9 mouse cellular contexts compared by ENCODE assay signal in the genomic region with DNA sequence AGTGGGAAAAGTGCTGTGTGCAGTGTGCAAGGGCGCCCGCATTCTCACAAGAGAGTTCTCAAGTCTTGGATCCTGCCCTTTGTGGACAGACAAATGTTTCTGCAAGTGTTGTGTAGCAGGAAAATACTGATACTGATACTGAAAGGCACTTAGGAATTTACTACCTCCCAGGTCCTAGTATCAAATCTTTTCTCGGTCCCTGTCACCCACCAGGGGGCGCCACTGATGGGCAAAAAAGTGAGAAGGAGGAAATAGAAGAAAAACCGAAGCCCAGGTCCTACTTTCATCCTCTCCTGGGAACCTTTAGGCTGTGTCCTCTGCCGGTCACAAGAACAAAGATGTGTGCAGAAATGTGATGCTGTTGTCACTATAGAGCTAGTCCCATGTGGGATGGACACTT. TPM values are rescaled to one million over a fixed set of nuclear protein-coding genes. Genes with fewer than 3 reads are reported as not detected.
DNase-seq lines count a peak whose midpoint lies in the region; ATAC-seq and TF ChIP-seq lines count a peak whose summit lies in the region.
"Had no signal": no experiment of that assay in that cellular context is flagged by ENCODE, and none has a peak within 500 bp of the region (broad histone marks: within the 10 kb centered on the region; RNA-seq: fewer than 3 reads in every experiment).

No protein-coding gene starts in this region.

- TF ChIP-seq RAD21 in MEL (IDR thresholded peaks at IDR 0.05; ENCODE audit: low read depth, low read length) = peak; percentile 77

- TF ChIP-seq POLR2A in MEL (IDR thresholded peaks at IDR 0.05; ENCODE audit: control insufficient read depth in 1 of 2, insufficient read depth in 1 of 2, low read depth in 1 of 2, low read length in 2 of 2, poor library complexity in 1 of 2) = no peak

- no peak overlapping the region for H3K27ac ChIP-seq in kidney, embryonic 14.5 days (ENCODE audit: low read depth, low read length)
- H3K27ac ChIP-seq in MEL (ENCODE audit: control insufficient read depth, low read depth, low read length) = no peak overlapping the region
- no peak overlapping the region for H3K27ac ChIP-seq in heart, postnatal 0 days (ENCODE audit: low read depth)
- no peak overlapping the region for H3K27ac ChIP-seq in liver, embryonic 14.5 days
- no peak overlapping the region for H3K27ac ChIP-seq in forebrain, embryonic 15.5 days (replicated peaks)
- H3K27ac ChIP-seq: liver, embryonic 15.5 days had no signal

- H3K4me2 ChIP-seq in kidney, embryonic 14.5 days (replicated peaks; ENCODE audit: low read depth, low read length) = no peak overlapping the region
- no peak overlapping the region for H3K4me2 ChIP-seq in heart, postnatal 0 days (ENCODE audit: low read depth, low read length)
- no peak overlapping the region for H3K4me2 ChIP-seq in liver, embryonic 14.5 days (ENCODE audit: low read depth)
- H3K4me2 ChIP-seq in forebrain, embryonic 15.5 days (replicated peaks) = no peak overlapping the region
- H3K4me2 ChIP-seq: liver, embryonic 15.5 days had no signal

- no peak overlapping the region for H3K9ac ChIP-seq in kidney, embryonic 14.5 days (ENCODE audit: low read depth, low read length)
- H3K9ac ChIP-seq in MEL (ENCODE audit: control insufficient read depth, low read depth, low read length, poor library complexity, severe bottlenecking) = peak overlapping the region; percentile 7
- H3K9ac ChIP-seq in heart, postnatal 0 days (replicated peaks; ENCODE audit: low read depth, low read length) = no peak overlapping the region
- no peak overlapping the region for H3K9ac ChIP-seq in liver, embryonic 14.5 days (replicated peaks)
- no peak overlapping the region for H3K9ac ChIP-seq in forebrain, embryonic 15.5 days (replicated peaks)
- H3K9ac ChIP-seq: liver, embryonic 15.5 days had no signal

- no peaks in the 10 kb centered on the region for H3K36me3 ChIP-seq in kidney, embryonic 14.5 days (ENCODE audit: control insufficient read depth, insufficient read depth, low read length)
- no peaks in the 10 kb centered on the region; a peak in 2 of 4 replicates for H3K36me3 ChIP-seq in MEL (ENCODE audit: control insufficient read depth in 1 of 2, insufficient read depth in 2 of 2, low read length in 2 of 2)
- no peaks in the 10 kb centered on the region for H3K36me3 ChIP-seq in heart, postnatal 0 days (replicated peaks; ENCODE audit: control insufficient read depth, insufficient read depth, low read length)
- no peaks in the 10 kb centered on the region for H3K36me3 ChIP-seq in liver, embryonic 14.5 days (replicated peaks; ENCODE audit: control insufficient read depth, insufficient read depth, low read depth)
- no peaks in the 10 kb centered on the region for H3K36me3 ChIP-seq in forebrain, embryonic 15.5 days
- H3K36me3 ChIP-seq: liver, embryonic 15.5 days had no signal

- no peaks in the 10 kb centered on the region for H3K4me1 ChIP-seq in kidney, embryonic 14.5 days (ENCODE audit: control insufficient read depth, insufficient read depth, low read length)
- peaks cover 2 to 6% of the 10 kb centered on the region in 2 experiments; a peak in 3 of 4 replicates for H3K4me1 ChIP-seq in MEL (ENCODE audit: control insufficient read depth in 1 of 2, insufficient read depth in 2 of 2, low read length in 2 of 2)
- 0 out of 2 replicates have a peak, but pooled peaks cover 7% of the 10 kb centered on the region for H3K4me1 ChIP-seq in heart, postnatal 0 days (ENCODE audit: control insufficient read depth, insufficient read depth)
- H3K4me1 ChIP-seq in liver, embryonic 14.5 days (replicated peaks; ENCODE audit: control insufficient read depth in 2 of 2, insufficient read depth in 2 of 2, low read length in 1 of 2) = no peaks in the 10 kb centered on the region
- no peaks in the 10 kb centered on the region for H3K4me1 ChIP-seq in forebrain, embryonic 15.5 days
- H3K4me1 ChIP-seq: liver, embryonic 15.5 days had no signal

- no peak overlapping the region for H3K4me3 ChIP-seq in kidney, embryonic 14.5 days (ENCODE audit: low read length)
- H3K4me3 ChIP-seq in MEL (ENCODE audit: control insufficient read depth in 1 of 2, insufficient read depth in 1 of 2, low read depth in 2 of 2, low read length in 2 of 2) = peak overlapping the region in 1 of 2 experiments; percentile 16; a peak in 1 of 4 replicates
- no peak overlapping the region for H3K4me3 ChIP-seq in heart, postnatal 0 days (ENCODE audit: low read depth, low read length)
- H3K4me3 ChIP-seq in liver, embryonic 14.5 days (ENCODE audit: insufficient read depth in 1 of 2, low read depth in 2 of 2, low read length in 2 of 2) = no peak overlapping the region
- H3K4me3 ChIP-seq in forebrain, embryonic 15.5 days = no peak overlapping the region
- H3K4me3 ChIP-seq: liver, embryonic 15.5 days had no signal

- H3K9me3 ChIP-seq in kidney, embryonic 14.5 days (ENCODE audit: control insufficient read depth, low read length) = no peaks in the 10 kb centered on the region
- no peaks in the 10 kb centered on the region for H3K9me3 ChIP-seq in MEL (replicated peaks; ENCODE audit: insufficient read depth, low read length)
- no peaks in the 10 kb centered on the region for H3K9me3 ChIP-seq in heart, postnatal 0 days (replicated peaks; ENCODE audit: control insufficient read depth, low read length)
- H3K9me3 ChIP-seq in liver, embryonic 14.5 days (ENCODE audit: control insufficient read depth, low read length) = no peaks in the 10 kb centered on the region
- no peaks in the 10 kb centered on the region for H3K9me3 ChIP-seq in forebrain, embryonic 15.5 days
- H3K9me3 ChIP-seq: liver, embryonic 15.5 days had no signal

- no peak for ATAC-seq in kidney, embryonic 14.5 days (ENCODE audit: low FRiP score, low TSS enrichment)
- ATAC-seq in heart, postnatal 0 days (ENCODE audit: insufficient read depth, low read depth) = no peak
- no peak for ATAC-seq in liver, embryonic 14.5 days (ENCODE audit: insufficient read depth)
- no peak for ATAC-seq in forebrain, embryonic 15.5 days (replicated peaks)

- peak; percentile 33 for DNase-seq in kidney, adult 11 months
- DNase-seq in MEL (ENCODE audit: low read depth, low spot score) = peak; percentile 82
- DNase-seq in cerebellum, adult 11-12 months = peak; percentile 15
- peak; percentile 27 for DNase-seq in heart, postnatal 0 days (ENCODE audit: low spot score)
- peak; percentile 12 to 38 (median 13) for DNase-seq in liver, embryonic 14.5 days (ENCODE audit: low read depth in 3 of 3, low spot score in 3 of 3)
- peak; percentile 57 to 89 for DNase-seq in spleen, adult 18-20 months

- H3K79me2 ChIP-seq in MEL (ENCODE audit: control insufficient read depth, insufficient read depth, low read length, poor library complexity) = no peaks in the 10 kb centered on the region

- TF ChIP-seq CTCF in MEL (IDR thresholded peaks at IDR 0.05 in 2 of 3, conservative IDR thresholded peaks at IDR 0.05 in 1 of 3; ENCODE audit: control insufficient read depth in 1 of 3, insufficient read depth in 1 of 3, low read depth in 2 of 3, low read length in 3 of 3, poor library complexity in 1 of 3, severe bottlenecking in 1 of 3) = peak; percentile 85 to 90 (median 89)
- TF ChIP-seq CTCF in heart, postnatal 0 days (IDR thresholded peaks at IDR 0.05; ENCODE audit: low read depth) = peak; percentile 52
- peak; percentile 76 for TF ChIP-seq CTCF in liver, embryonic 14.5 days (IDR thresholded peaks at IDR 0.05; ENCODE audit: low read depth)

- no peaks in the 10 kb centered on the region for H3K27me3 ChIP-seq in kidney, embryonic 14.5 days (ENCODE audit: control insufficient read depth, insufficient read depth, low read length)
- H3K27me3 ChIP-seq in MEL (ENCODE audit: control insufficient read depth in 1 of 2, insufficient read depth in 2 of 2, low read length in 2 of 2) = no peaks in the 10 kb centered on the region
- H3K27me3 ChIP-seq in heart, postnatal 0 days (ENCODE audit: control insufficient read depth, insufficient read depth, low read length) = no peaks in the 10 kb centered on the region
- no peaks in the 10 kb centered on the region for H3K27me3 ChIP-seq in liver, embryonic 14.5 days (ENCODE audit: control insufficient read depth, insufficient read depth, low read length)
- H3K27me3 ChIP-seq in forebrain, embryonic 15.5 days = no peaks in the 10 kb centered on the region
- H3K27me3 ChIP-seq: liver, embryonic 15.5 days had no signal

- WGBS in kidney, embryonic 14.5 days = 49% methylated on average over 6 of the region's 6 CpGs
- 42% methylated on average over 6 of the region's 6 CpGs for WGBS in heart, postnatal 0 days
- WGBS in liver, embryonic 14.5 days (ENCODE audit: insufficient replicate concordance) = 32% methylated on average over 6 of the region's 6 CpGs
- 43% methylated on average over 6 of the region's 6 CpGs for WGBS in forebrain, embryonic 15.5 days

- no peak for TF ChIP-seq EP300 in MEL (IDR thresholded peaks at IDR 0.05; ENCODE audit: low read depth in 1 of 2, low read length in 2 of 2)
- no peak for TF ChIP-seq EP300 in heart, postnatal 0 days (IDR thresholded peaks at IDR 0.05; ENCODE audit: low read depth)
- no peak for TF ChIP-seq EP300 in liver, embryonic 14.5 days (IDR thresholded peaks at IDR 0.05; ENCODE audit: low read depth)

TF ChIP-seq in MEL, 35 proteins besides CTCF, POLR2A, EP300 and RAD21 (continues in another document):
- peak; percentile 95 for TF ChIP-seq SMC3 (IDR thresholded peaks at IDR 0.05; ENCODE audit: low read depth, low read length)

RNA-seq across cellular contexts. Expression of a gene that starts 27.4 kb away (rescaled TPM):
- 99.0 and 173 TPM in 2 replicates for polyA plus RNA-seq in kidney, embryonic 14.5 days (2014; fragmentation: Nextera tagmentation; extraction: Ambion mirVana)
- total RNA-seq in MEL (2012; rRNA removed) = 55.8 and 59.6 TPM in 2 replicates
- 10 to 100 TPM in 1 of 2 experiments, not detected in 1; 62.7 TPM for polyA plus RNA-seq in MEL (2012; ENCODE audit: insufficient read depth in 1 of 2, insufficient read length in 2 of 2, low read depth in 1 of 2, low replicate concordance in 2 of 2, missing spikeins in 1 of 2)
- total RNA-seq in heart, postnatal 0 days (2014; rRNA removed; ENCODE audit: low replicate concordance) = 104 and 132 TPM in 2 replicates
- 113 and 117 TPM in 2 replicates for polyA plus RNA-seq in heart, postnatal 0 days (2015; fragmentation: Nextera tagmentation; extraction: Ambion mirVana)
- 22.2 and 26.4 TPM in 2 replicates for polyA plus RNA-seq in liver, embryonic 14.5 days (2012; rRNA removed)
- 67.1 and 68.8 TPM in 2 replicates for polyA plus RNA-seq in liver, embryonic 14.5 days (2014; fragmentation: Nextera tagmentation; extraction: Ambion mirVana)
- polyA plus RNA-seq in forebrain, embryonic 15.5 days (2015; fragmentation: Nextera tagmentation; extraction: Ambion mirVana) = 108 and 115 TPM in 2 replicates

RNA-seq across cellular contexts. Expression of a gene that starts 45.0 kb away (rescaled TPM):
- not detected in 2 replicates for polyA plus RNA-seq in kidney, embryonic 14.5 days (2014; fragmentation: Nextera tagmentation; extraction: Ambion mirVana)
- total RNA-seq in MEL (2012; rRNA removed) = not detected in 2 replicates
- under 1 TPM in 1 of 2 experiments, not detected in 1; 0.18 TPM for polyA plus RNA-seq in MEL (2012; ENCODE audit: insufficient read depth in 1 of 2, insufficient read length in 2 of 2, low read depth in 1 of 2, low replicate concordance in 2 of 2, missing spikeins in 1 of 2)
- not detected in 2 replicates for total RNA-seq in heart, postnatal 0 days (2014; rRNA removed; ENCODE audit: low replicate concordance)
- polyA plus RNA-seq in heart, postnatal 0 days (2015; fragmentation: Nextera tagmentation; extraction: Ambion mirVana) = not detected in 2 replicates
- not detected in 2 replicates for polyA plus RNA-seq in liver, embryonic 14.5 days (2012; rRNA removed)
- polyA plus RNA-seq in liver, embryonic 14.5 days (2014; fragmentation: Nextera tagmentation; extraction: Ambion mirVana) = not detected in 2 replicates
- polyA plus RNA-seq in forebrain, embryonic 15.5 days (2015; fragmentation: Nextera tagmentation; extraction: Ambion mirVana) = not detected in 2 replicates
- polyA plus RNA-seq: liver, embryonic 15.5 days had no signal

Comparison
In these comparisons a context has a peak if more than half of its experiments do, and no peak if none do; other contexts are left out.
1. DNase-seq: peak in every context shown above with its lines; median percentile 82 in MEL; 73 in spleen, adult 18-20 months; 33 in kidney, adult 11 months; 27 in heart, postnatal 0 days; 15 in cerebellum, adult 11-12 months; 13 in liver, embryonic 14.5 days.